Mouse (Mus musculus): ENCODE measurements around the gene Slc10a7.

GRCm38 (mm10) chr8:78751151-78751550 is 242.0 kb downstream of the Slc10a7 start:
- TF ChIP-seq CTCF (IDR thresholded peaks at IDR 0.05; ENCODE audit: extremely low read depth, insufficient read length, insufficient replicate concordance, low read depth, low read length) (no peak), POLR2A (IDR thresholded peaks at IDR 0.05; ENCODE audit: low read depth, low read length) (no peak)
